Mouse (Mus musculus): Measurements from ENCODE around the gene Rpl3.
A peak's percentile ranks its signal among the peaks of the same experiment; 100 is the strongest.
"Not testable (repeated sequence)": the region's sequence is repeated elsewhere in the genome, so short reads cannot be mapped to it uniquely, and the experiment has no call there.

Rpl3 gene

DNA sequence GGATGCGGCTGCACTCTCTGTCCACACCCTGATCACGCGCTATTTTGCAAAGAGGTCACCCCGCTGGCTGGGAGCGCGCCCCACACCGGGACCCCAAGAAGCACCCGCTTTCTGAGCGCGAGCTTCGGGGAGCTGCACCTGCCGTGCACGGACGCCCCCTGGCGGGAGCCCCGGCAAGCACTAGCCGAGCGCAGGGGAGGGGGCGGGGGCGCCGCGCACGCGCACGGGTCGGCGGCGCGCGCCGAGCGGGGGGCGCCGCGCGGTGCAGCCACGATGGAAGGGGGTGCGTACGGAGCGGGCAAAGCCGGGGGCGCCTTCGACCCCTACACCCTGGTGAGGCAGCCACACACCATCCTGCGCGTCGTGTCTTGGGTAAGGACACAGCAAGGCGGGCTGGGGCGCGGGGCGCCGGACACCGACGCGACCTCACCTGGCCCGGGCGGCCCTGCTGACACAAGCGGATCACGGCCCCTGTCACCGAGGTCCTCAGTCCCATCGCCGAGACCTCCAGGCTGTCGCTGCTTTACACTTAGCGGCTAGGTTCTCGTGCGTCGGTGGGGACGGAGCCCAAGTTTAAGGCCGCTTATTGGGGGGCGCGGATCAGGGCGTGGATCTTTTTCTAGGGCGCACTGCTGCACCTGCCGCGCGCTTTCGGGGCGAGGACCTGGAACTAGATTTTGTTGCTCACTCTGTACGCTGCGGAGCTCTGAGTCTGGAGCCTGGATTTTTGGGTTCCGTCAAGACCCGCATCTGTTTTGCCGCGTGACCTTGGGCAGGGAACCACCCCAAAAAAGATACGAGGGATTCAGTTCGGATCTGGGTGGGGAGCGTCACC, at the start of gene Rpl3, which contains the start of gene Syngr1:
Gene Rpl3, minus strand, starts transcription at position 748 of the 835 bp plus-strand sequence.
Gene Syngr1, plus strand, starts transcription at position 214 of the 835 bp plus-strand sequence.
- peak; percentile 77 for DNase-seq (ENCODE audit: low read depth, low spot score)

GRCm38 (mm10) chr15:80140878-80141277, 49.2 kb upstream of the Rpl3 start:
- DNase-seq (ENCODE audit: low read depth, low spot score) = no peak

GRCm38 (mm10) chr15:80140302-80140701, 48.6 kb upstream of the Rpl3 start:
- no peak for DNase-seq (ENCODE audit: low read depth, low spot score)

GRCm38 (mm10) chr15:80137945-80138791, 46.5 kb upstream of the Rpl3 start:
- no peak for DNase-seq (ENCODE audit: low read depth, low spot score)

DNA sequence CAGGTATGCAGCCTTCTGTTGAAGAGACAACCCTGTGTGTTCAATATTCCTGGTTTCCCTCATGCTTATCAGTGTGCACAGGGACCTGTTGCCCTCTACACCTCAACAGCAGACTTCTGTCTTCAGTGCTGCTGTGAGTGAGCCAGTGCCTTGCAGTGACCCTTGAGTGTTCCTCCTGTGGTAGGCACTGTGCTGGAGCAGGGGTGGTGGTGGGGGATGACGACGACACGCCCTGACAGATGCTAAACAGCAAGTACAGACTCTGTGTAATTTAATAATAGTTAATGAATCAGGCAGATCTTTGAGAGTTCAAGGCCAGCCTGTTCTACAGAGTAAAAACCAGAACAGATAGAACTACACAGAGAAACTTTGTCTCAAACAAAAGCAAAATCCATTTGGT, 45.0 kb upstream of the Rpl3 start:
- no peak for DNase-seq (ENCODE audit: low read depth, low spot score)

DNA sequence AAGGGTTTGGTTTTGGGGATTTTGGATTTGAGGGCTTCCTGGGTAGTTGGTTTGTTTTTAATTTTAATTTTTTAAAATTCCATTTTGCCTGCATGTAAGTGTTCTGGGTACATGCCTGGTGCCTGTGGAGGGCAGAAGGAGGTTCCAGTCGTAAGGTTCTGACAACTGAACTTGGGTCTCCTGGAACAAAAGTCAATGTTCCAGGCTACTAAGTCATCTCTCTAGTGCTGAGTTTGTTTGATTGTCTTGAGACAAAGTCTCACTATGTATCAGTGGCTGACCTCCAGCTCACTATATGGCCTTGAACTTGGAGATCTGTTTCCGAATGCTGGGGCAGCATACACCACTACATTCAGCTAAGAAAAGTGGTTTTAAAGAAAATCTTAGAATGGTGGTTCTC, 43.8 kb upstream of the Rpl3 start:
- DNase-seq (ENCODE audit: low read depth, low spot score) = no peak

GRCm38 (mm10) chr15:80134450-80134847, 42.8 kb upstream of the Rpl3 start:
- no peak for DNase-seq (ENCODE audit: low read depth, low spot score)

- no peak for DNase-seq (ENCODE audit: low read depth, low spot score)
Measured at GRCm38 (mm10) chr15:80133682-80134449, 42.2 kb upstream of the Rpl3 start.

GRCm38 (mm10) chr15:80132993-80133586, 41.4 kb upstream of the Rpl3 start, which contains the start of gene Tab1:
TSS of gene Tab1 (plus strand) at chr15:80133127.
- DNase-seq (ENCODE audit: low read depth, low spot score) = peak; percentile 96

- DNase-seq (ENCODE audit: low read depth, low spot score) = no peak
Measured at GRCm38 (mm10) chr15:80132452-80132851, 40.8 kb upstream of the Rpl3 start.

DNA sequence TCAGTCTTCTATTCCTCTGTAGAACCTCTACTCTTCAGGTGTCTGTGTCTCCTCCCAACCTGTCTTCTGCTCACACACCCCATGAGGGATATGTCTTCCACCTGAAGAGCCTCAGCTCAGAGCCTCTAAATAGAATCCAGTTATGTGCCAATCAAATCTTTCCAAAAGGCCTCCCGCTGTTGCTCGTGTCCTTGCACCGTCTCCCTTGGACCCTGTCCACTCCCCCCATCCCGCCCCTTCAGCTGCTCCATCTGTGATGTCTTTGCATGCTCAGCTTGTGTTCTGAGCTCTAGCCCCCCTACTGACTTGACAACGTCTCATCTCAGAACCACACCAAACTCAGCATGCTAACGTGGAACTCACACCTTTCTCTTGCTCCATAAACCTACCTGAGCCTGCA, 39.8 kb upstream of the Rpl3 start:
- no peak for DNase-seq (ENCODE audit: low read depth, low spot score)

- DNase-seq (ENCODE audit: low read depth, low spot score) = no peak
Measured at GRCm38 (mm10) chr15:80130689-80131088, 39.0 kb upstream of the Rpl3 start.

DNA sequence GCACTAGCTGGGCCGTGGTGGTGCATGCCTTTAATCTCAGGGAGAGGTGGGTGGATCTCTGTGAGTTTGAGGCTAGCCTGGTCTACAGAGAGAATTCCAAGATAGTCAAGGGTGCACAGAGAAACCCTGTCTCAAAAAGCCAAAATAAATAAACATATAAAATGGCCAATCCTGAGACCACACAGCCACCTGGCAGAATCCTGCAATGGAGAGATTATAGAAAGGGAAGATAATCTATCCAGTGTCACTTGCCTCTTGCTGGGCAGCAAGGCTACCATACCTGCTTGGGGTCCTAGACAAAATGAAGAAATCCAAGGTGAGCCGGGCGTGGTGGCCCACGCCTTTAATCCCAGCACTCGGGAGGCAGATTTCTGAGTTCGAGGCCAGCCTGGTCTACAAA, 38.3 kb upstream of the Rpl3 start:
- no peak for DNase-seq (ENCODE audit: low read depth, low spot score)

DNA sequence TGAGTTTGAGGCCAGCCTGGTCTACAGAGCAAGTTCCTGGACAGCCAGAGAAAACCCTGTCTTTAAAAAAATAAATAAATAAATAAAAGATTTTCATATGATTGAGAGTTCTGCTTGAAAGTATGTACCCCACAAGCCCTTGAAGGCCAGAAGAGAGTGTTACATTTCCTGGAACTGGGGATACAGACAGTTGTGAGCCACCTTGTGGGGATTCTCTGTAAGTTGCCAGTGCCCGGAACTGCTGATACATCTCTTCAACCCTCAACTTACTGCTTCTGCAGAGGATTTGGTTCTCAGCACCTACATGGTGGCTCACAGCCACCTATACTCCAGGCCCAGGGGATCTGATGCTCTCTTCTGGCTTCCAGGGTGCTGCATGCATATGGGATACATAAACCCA, 35.5 kb upstream of the Rpl3 start:
- peak; percentile 23 for DNase-seq (ENCODE audit: low read depth, low spot score)

- DNase-seq (ENCODE audit: low read depth, low spot score) = no peak
Measured at GRCm38 (mm10) chr15:80124651-80125050, 33.0 kb upstream of the Rpl3 start.

- DNase-seq (ENCODE audit: low read depth, low spot score) = not testable (repeated sequence)
Measured at GRCm38 (mm10) chr15:80122431-80122830, 30.8 kb upstream of the Rpl3 start.

DNA sequence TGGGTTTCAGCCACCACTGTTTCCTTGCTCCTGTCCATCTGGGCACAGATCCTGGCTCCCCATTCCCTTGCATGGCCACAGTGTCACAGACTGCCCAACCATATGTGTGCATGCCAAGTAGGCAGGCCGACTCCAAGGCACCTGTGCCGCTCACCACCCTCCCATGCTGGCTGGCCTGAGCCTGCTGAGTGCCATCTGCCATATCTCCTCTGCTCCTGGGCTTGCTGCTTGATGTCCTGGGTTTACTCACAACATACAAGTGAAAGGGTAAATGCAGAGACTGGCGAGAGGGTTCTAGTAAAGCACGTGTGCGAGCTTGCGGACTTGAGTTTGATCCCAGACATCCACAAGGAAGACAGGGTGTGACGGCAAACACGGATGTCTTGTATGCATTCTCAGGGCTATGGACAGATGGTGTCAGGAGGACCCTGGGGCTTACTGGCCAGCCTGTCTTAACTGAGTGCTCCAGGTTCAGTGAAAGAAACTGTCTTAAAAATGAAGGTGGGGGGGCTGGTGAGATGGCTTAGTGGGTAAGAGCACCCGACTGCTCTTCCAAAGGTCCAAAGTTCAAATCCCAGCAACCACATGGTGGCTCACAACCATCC, 30.2 kb upstream of the Rpl3 start:
- DNase-seq (ENCODE audit: low read depth, low spot score) = no peak

- no peak for DNase-seq (ENCODE audit: low read depth, low spot score)
Measured at GRCm38 (mm10) chr15:80119076-80119475, 27.4 kb upstream of the Rpl3 start.

DNA sequence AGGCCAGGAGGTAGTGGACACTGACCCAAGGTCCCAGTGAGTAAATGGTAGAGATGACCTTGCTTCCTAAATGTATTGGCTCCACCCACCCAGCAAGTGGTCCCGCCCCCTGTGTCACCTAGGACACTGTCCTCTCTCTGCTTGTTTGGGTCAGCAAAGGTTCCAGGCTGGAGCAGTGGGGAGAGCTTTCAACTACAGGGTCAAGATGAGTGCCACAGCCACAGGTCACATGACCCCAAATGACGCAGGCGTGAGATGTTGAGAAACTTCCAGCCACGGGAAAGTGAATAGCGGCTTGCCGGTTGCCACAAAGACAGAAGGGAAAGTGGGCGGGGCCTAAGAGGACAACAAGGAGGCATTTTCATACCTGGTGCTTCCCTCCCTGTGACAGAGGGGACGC, 25.5 kb upstream of the Rpl3 start:
- no peak for DNase-seq (ENCODE audit: low read depth, low spot score)

DNA sequence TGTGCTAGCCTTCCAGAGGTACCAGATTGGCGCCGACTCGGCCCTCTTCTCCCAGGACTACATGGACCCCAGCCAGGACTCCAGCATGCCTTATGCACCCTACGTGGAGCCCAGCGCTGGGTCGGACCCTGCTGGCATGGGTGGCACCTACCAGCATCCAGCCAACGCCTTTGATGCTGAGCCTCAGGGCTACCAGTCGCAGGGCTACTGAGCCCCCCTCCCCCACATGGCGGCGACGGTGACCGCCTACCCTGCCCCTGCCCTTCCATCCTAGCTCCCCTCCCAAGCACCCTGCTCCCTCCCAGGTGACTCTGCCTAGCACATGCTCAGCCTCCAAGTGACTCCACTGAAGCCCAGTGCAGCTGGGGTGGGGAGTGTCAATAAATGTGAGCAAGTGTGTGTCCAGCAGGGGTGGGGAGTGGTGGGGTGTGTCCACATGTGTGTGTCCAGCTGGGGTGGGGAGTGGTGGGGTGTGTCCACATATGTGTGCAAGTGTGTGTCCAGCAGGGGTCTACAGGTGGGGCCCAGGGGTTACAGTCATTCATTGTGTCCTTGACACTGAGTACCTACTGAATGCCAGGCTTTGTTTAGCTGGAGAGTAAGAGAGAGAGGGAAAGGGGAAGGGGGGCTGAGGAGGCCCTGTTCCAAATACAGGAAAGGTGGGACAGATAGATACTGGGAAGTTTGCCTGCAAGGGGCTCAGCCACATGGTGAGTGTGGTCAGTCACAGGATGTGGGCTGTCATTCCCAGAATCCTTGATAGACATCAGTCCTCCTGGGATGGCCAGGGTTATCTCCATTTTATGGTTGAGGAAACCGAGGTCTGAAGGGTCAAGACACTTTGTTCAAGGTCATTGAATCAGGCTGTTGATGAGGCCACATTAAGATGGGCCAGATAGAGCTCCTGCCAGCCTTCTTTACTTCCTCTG, 24.5 kb upstream of the Rpl3 start:
- DNase-seq (ENCODE audit: low read depth, low spot score) = no peak
